Mouse (Mus musculus) stomach, embryonic 14.5 days (tissue): ENCODE results near the gene Cab39. TPM values are rescaled to one million over a fixed set of nuclear protein-coding genes. Genes with fewer than 3 reads are reported as not detected.

Experiments used
- ATAC-seq: fragments of 200-750 bp; cut with Nextera tagmentation; 2 replicates; pipeline ENCODE4 v1.8.0; 2017; ENCODE audit warnings: low read depth, moderate TSS enrichment; ENCODE audit not compliant: insufficient number of reproducible peaks, insufficient read depth, low FRiP score
- H3K27ac ChIP-seq: fragments of 300-500 bp; sonication (generic); 2 replicates; pipeline ENCODE4 v1.5.1; 2014; ENCODE audit warnings: mild to moderate bottlenecking, low read length, moderate library complexity, mixed read lengths
- H3K27me3 ChIP-seq: fragments of 300-500 bp; sonication (generic); 2 replicates; pipeline ENCODE4 v1.6.1; 2014; ENCODE audit warnings: low read length, control low read depth, mixed read lengths; ENCODE audit not compliant: control insufficient read depth, insufficient read depth
- H3K36me3 ChIP-seq: fragments of 300-500 bp; sonication (generic); 2 replicates; pipeline ENCODE4 v1.6.1; 2014; ENCODE audit warnings: mild to moderate bottlenecking, control low read depth, low read length, moderate library complexity, mixed read lengths; ENCODE audit not compliant: control insufficient read depth, insufficient read depth
- H3K4me1 ChIP-seq: fragments of 300-500 bp; sonication (generic); 2 replicates; pipeline ENCODE4 v1.6.1; 2014; ENCODE audit warnings: low read length, control low read depth, mixed read lengths; ENCODE audit not compliant: control insufficient read depth, insufficient read depth
- H3K4me2 ChIP-seq: fragments of 300-500 bp; sonication (generic); replicated peaks from 2 replicates; pipeline ENCODE4 v1.6.1; 2014; ENCODE audit warnings: low read depth, low read length, control low read depth
- H3K4me3 ChIP-seq: fragments of 300-500 bp; sonication (generic); 2 replicates; pipeline ENCODE4 v1.5.1; 2014; ENCODE audit warnings: low read depth, low read length, control low read depth
- H3K9ac ChIP-seq: fragments of 300-500 bp; sonication (generic); replicated peaks from 2 replicates; pipeline ENCODE4 v1.6.1; 2014; ENCODE audit warnings: low read depth, mild to moderate bottlenecking, control low read depth, low read length, moderate library complexity, mixed read lengths
- H3K9me3 ChIP-seq: fragments of 300-500 bp; sonication (generic); 2 replicates; pipeline ENCODE4 v1.6.1; 2016; ENCODE audit warnings: low read depth, low read length, control low read depth; ENCODE audit not compliant: control insufficient read depth
- WGBS: fragments of 180-500 bp; shearing (Covaris S2); extraction: QIAGEN DNeasy Blood & Tissue Kit; methylation state at CpG from one replicate; pipeline ENCODE4 v1.1.7; 2014; 5-methylcytosine and 5-hydroxymethylcytosine counted together
- polyA plus RNA-seq: library from polyadenylated mRNA; unstranded; fragments of >200 nt; fragmentation: Nextera tagmentation; extraction: Ambion mirVana; gene quantifications from 2 replicates; pipeline ENCODE4 v1.2.1, GENCODE M21; 2014

Cab39 gene
- polyA plus RNA-seq, 1 experiment from 2014 or later: 52.1 TPM

DNA sequence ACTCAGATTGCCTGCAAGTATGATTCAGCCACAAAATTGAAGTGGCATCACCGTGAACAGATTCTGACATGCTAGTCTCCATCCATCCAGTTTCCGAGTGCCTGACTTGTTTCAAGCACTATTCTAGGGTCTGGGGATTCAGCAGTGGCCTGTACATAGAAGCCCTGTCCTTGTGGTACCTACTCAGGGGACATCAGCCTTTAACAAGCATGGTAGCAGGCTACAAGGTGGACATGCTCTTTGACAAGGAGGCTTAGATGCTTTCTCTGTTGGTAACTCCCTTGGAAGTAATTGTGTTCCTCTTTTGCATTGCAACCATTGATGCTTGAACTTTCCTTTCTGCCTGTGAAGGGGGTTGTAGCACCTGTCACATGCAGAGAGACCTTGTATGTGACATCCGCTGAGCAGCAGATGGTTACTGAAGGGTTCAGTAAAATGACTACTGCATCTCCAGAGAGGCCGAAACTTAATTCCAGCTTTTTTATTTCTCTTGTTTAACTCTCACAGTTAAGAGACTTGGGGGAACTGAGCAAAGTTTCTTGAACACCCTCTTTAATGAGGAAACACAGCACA lies 50.1 kb downstream of the Cab39 start:
- Histone ChIP-seq H3K4me1 (peaks cover 7% of the 10 kb centered on the region; the same call in 1 of the 2 replicates), H3K9me3 (no peaks in the 10 kb centered on the region), H3K9ac (no peak overlapping the region), H3K27ac (no peak overlapping the region), H3K4me2 (no peak overlapping the region), H3K27me3 (no peaks in the 10 kb centered on the region), H3K36me3 (peaks cover 26% of the 10 kb centered on the region), H3K4me3 (no peak overlapping the region)
- ATAC-seq: no peak
- WGBS: 95% methylated on average over 4 of the region's 4 CpGs

DNA sequence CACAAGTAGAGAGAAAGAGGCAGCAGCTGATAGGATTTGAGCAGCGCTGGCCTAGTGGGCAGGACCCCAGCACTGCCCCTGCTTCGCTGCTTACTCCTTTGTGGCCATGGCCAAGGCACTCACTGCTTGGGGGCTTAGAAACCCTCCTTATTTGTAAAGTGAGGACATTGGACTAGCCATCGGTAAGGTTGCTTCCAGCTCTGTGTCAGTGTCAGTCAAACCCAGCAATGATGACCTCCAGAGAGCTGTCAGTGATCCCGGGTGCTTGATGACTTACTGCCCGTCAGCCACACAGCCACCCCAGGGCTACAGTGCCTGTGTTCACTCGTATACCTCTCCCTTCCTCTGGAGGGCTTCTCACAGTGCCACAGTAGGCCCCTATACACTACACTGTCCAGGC lies 51.7 kb downstream of the Cab39 start:
- WGBS: 86% methylated on average over 6 of the region's 6 CpGs
- H3K27ac ChIP-seq: no peak overlapping the region
- H3K36me3 ChIP-seq: peaks cover 40% of the 10 kb centered on the region

GRCm38 (mm10) chr1:85845476-85845875 lies 52.2 kb downstream of the Cab39 start:
- Histone ChIP-seq H3K27me3 (no peaks in the 10 kb centered on the region), H3K27ac (no peak overlapping the region), H3K4me2 (no peak overlapping the region), H3K9me3 (no peaks in the 10 kb centered on the region), H3K36me3 (peaks cover 45% of the 10 kb centered on the region), H3K4me1 (no peaks in the 10 kb centered on the region), H3K9ac (no peak overlapping the region), H3K4me3 (no peak overlapping the region)
- no peak for ATAC-seq
- 62% methylated on average over 3 of the region's 3 CpGs for WGBS

More for the DNA sequence above, 51.7 kb downstream of the Cab39 start:
- Histone ChIP-seq H3K4me3 (no peak overlapping the region), H3K9me3 (no peaks in the 10 kb centered on the region), H3K27me3 (no peaks in the 10 kb centered on the region), H3K4me1 (no peaks in the 10 kb centered on the region), H3K4me2 (no peak overlapping the region), H3K9ac (no peak overlapping the region)
- ATAC-seq: no peak

DNA sequence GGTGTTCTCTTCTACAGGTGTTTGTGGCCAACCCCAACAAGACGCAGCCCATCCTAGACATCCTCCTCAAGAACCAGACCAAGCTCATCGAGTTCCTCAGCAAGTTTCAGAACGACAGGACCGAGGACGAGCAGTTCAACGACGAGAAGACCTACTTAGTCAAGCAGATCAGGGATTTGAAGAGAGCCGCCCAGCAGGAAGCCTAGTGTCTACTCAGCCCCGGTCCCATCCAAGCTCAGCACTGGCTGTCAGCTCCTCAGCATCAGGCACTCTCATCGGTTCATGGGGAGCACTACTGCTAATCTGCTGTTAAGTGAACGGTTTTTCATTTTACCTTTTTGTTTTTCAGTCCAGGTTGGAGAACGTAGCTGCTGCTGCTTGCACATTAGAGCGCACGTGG lies 55.8 kb downstream of the Cab39 start:
- no peaks in the 10 kb centered on the region for H3K9me3 ChIP-seq
- H3K27ac ChIP-seq: no peak overlapping the region
- no peaks in the 10 kb centered on the region for H3K4me1 ChIP-seq
- ATAC-seq: no peak
- no peaks in the 10 kb centered on the region for H3K27me3 ChIP-seq
- no peak overlapping the region for H3K9ac ChIP-seq
- no peak overlapping the region for H3K4me2 ChIP-seq
- H3K4me3 ChIP-seq: no peak overlapping the region
- 92% methylated on average over 14 of the region's 14 CpGs for WGBS
- peaks cover 35% of the 10 kb centered on the region for H3K36me3 ChIP-seq

DNA sequence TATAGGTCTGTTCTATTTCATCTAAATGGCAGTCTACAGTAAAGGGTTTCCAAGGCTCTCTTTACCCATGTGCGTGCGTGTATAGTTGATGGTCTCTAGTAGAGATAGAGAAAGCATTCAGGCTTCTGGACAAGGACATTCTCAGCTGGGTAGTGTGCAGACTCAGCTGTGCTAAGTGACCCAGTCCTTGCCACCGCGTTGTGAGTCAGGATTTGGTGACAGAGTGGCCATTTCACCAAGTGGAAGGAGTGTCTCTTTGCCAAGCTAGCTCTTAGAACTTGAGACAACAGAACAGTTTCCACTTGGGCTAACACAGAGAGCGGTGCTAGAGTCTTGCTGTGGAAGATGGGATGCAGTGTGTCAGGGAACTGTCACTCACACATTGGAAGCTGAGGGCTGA lies 57.6 kb downstream of the Cab39 start:
- no peak overlapping the region for H3K27ac ChIP-seq
- H3K9ac ChIP-seq: no peak overlapping the region
- WGBS: 89% methylated on average over 5 of the region's 5 CpGs
- ATAC-seq: no peak
- H3K4me3 ChIP-seq: no peak overlapping the region
- H3K27me3 ChIP-seq: no peaks in the 10 kb centered on the region
- H3K36me3 ChIP-seq: peaks cover 31% of the 10 kb centered on the region
- no peak overlapping the region for H3K4me2 ChIP-seq
- no peaks in the 10 kb centered on the region for H3K9me3 ChIP-seq
- no peaks in the 10 kb centered on the region for H3K4me1 ChIP-seq

DNA sequence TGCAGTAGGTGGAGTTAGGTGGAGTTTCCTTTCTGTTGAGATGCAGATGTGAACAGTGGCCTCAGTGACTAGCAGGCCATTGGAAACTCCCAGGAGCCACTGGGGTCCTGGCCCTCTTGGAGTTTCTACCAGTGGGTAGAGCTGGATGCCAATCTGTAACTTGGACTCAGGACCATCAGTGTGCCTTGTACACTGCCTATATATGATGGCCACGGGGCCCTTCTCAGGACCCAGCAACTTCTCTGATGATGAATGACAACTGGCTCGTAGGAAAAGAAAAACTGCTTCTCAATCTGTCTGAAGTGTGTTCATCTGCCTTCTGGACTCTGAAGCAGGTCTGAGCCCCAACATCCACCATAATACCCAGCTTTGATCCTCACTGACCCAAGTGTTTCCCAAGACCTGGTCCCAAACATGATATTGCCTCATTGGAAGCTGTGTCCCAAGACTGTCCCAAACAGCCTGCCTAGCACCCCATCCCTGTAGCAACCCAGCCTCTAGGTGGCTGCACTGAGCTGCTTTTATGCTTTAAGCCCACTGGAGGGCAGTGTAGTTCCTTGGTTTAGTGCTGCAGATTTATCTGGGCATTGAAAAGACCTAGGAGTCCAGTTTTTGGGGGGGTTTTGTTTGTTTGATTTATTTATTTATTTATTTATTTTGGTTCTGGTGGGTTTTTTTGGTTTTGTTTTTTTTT lies 59.9 kb downstream of the Cab39 start:
- WGBS: 71% methylated on average over 2 of the region's 2 CpGs
- Histone ChIP-seq H3K27me3 (no peaks in the 10 kb centered on the region), H3K4me2 (no peak overlapping the region), H3K4me1 (no peaks in the 10 kb centered on the region), H3K36me3 (peaks cover 24% of the 10 kb centered on the region), H3K4me3 (no peak overlapping the region), H3K9ac (no peak overlapping the region), H3K27ac (no peak overlapping the region), H3K9me3 (no peaks in the 10 kb centered on the region)
- no peak for ATAC-seq

GRCm38 (mm10) chr1:85853865-85854264 lies 60.6 kb downstream of the Cab39 start:
- WGBS: 83% methylated on average over 2 of the region's 2 CpGs
- Histone ChIP-seq H3K36me3 (peaks cover 17% of the 10 kb centered on the region), H3K9ac (no peak overlapping the region), H3K9me3 (no peaks in the 10 kb centered on the region), H3K27ac (no peak overlapping the region), H3K4me2 (no peak overlapping the region), H3K4me3 (no peak overlapping the region), H3K4me1 (no peaks in the 10 kb centered on the region), H3K27me3 (no peaks in the 10 kb centered on the region)
- ATAC-seq: no peak

DNA sequence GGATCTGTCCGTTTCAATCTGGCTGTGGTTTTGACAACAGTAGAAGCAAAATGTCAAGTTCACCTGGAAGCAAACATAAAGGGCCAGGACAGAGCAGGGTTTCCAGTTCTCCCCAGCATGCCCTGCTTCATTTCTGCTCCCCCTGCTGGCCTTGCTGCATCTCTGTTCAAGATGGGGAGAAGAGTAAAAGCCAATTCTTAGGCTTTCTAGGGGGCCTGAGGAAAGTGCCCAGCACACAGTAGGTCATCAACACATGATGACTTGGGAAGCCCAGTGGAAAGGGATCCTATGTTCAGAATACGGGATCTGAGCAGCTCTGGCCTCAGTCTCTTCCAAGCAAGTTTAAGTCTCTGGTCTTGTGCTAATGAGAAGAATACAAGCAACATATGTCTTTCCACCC lies 61.2 kb downstream of the Cab39 start:
- no peak for ATAC-seq
- Histone ChIP-seq H3K36me3 (peaks cover 11% of the 10 kb centered on the region), H3K4me1 (no peaks in the 10 kb centered on the region), H3K4me3 (no peak overlapping the region), H3K27ac (no peak overlapping the region), H3K9me3 (no peaks in the 10 kb centered on the region), H3K9ac (no peak overlapping the region), H3K27me3 (no peaks in the 10 kb centered on the region), H3K4me2 (no peak overlapping the region)
- WGBS: 61% methylated on average over 2 of the region's 2 CpGs

DNA sequence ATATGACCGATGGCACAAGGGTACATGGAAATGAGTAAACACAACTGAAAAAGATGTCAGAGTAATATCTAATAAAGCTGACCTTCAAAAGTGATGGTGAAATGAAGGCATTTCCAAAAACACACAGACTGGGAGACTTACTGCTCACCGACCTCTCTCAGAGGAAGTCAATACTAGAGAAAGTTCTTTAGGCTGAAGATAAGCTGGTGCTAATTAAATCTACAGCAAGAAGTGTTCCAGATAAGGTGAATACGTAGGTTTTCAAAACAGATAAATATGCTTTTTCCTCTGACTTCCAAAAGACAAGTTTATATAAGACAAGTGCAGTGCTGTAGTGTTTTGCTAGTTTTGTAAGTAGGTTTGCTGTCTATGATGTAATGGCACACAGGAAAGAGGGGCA lies 63.0 kb downstream of the Cab39 start:
- H3K4me3 ChIP-seq: no peak overlapping the region
- H3K27ac ChIP-seq: no peak overlapping the region
- H3K27me3 ChIP-seq: no peaks in the 10 kb centered on the region
- no peak for ATAC-seq
- H3K4me1 ChIP-seq: no peaks in the 10 kb centered on the region
- H3K4me2 ChIP-seq: no peak overlapping the region
- H3K9me3 ChIP-seq: no peaks in the 10 kb centered on the region
- H3K36me3 ChIP-seq: 0 out of 2 replicates have a peak, but pooled peaks cover 2% of the 10 kb centered on the region
- WGBS: 70% methylated on average over 3 of the region's 3 CpGs
- no peak overlapping the region for H3K9ac ChIP-seq
